8 mouse cellular contexts compared by ENCODE assay signal in genomic region chr17:32166687-32167086, GRCm38 (mm10). TPM values are rescaled to one million over a fixed set of nuclear protein-coding genes. Genes with fewer than 3 reads are reported as not detected.
A peak's percentile ranks its signal among the peaks of the same experiment; 100 is the strongest.
DNase-seq lines count a peak whose midpoint lies in the region; ATAC-seq and TF ChIP-seq lines count a peak whose summit lies in the region.

Gene Notch3 (minus strand): TSS chr17:32166852.

- H3K4me1 ChIP-seq in intestine, embryonic 14.5 days (replicated peaks; ENCODE audit: control insufficient read depth, insufficient read depth, low read length), result peaks cover 31% of the 10 kb centered on the region
- no peaks in the 10 kb centered on the region for H3K4me1 ChIP-seq in lung, adult 2 months (ENCODE audit: control insufficient read depth, insufficient read depth, low read length)

- intact Hi-C loops in gastrocnemius, postnatal 36 days (cut with DNase I), result loop anchor here (10.0 kb wide), 1 partner anchor 328 kb away; no protein-coding TSS in a partner anchor

- TF ChIP-seq CTCF in lung, adult 2 months (IDR thresholded peaks at IDR 0.05; ENCODE audit: insufficient read depth, low read length), result no peak

- no peaks in the 10 kb centered on the region for H3K27me3 ChIP-seq in intestine, embryonic 14.5 days (replicated peaks; ENCODE audit: control insufficient read depth, insufficient read depth, low read length)

- H3K36me3 ChIP-seq in intestine, embryonic 14.5 days (ENCODE audit: control insufficient read depth, insufficient read depth, low read length), result no peaks in the 10 kb centered on the region

- ATAC-seq in intestine, embryonic 14.5 days (replicated peaks; ENCODE audit: low FRiP score, low TSS enrichment, low read depth), result peak; percentile 67

- peak within 1 kb of the TSS; percentile 78 for H3K4me2 ChIP-seq in intestine, embryonic 14.5 days (ENCODE audit: low read length)

- peak; percentile 17; the same call in 1 of the 2 replicates for TF ChIP-seq POLR2A in lung, adult 2 months (IDR thresholded peaks at IDR 0.05; ENCODE audit: borderline replicate concordance, extremely low read depth, low read depth, low read length)

- H3K27ac ChIP-seq in intestine, embryonic 14.5 days (ENCODE audit: low read depth), result peak within 1 kb of the TSS; percentile 87

- no peaks in the 10 kb centered on the region for H3K9me3 ChIP-seq in intestine, embryonic 14.5 days (ENCODE audit: control insufficient read depth, low read length)

- under 1% methylated on average over 23 of the region's 39 CpGs for WGBS in intestine, embryonic 14.5 days
- WGBS in lung, adult 2 months, result 2% methylated on average over 38 of the region's 39 CpGs

- H3K9ac ChIP-seq in intestine, embryonic 14.5 days (ENCODE audit: low read length), result peak within 1 kb of the TSS; percentile 64

- peak within 1 kb of the TSS; percentile 71 for H3K4me3 ChIP-seq in intestine, embryonic 14.5 days (ENCODE audit: low read depth, low read length)
- H3K4me3 ChIP-seq in lung, adult 2 months (replicated peaks; ENCODE audit: extremely low read depth, low read depth, low read length), result peak within 1 kb of the TSS; percentile 49

- peak; percentile 57 to 73 for DNase-seq in cerebellum, postnatal 10 days
- no peak for DNase-seq in cerebellum, adult 9-10 months
- peak; percentile 58 for DNase-seq in adrenal gland, postnatal 25 days
- DNase-seq in gastrocnemius, postnatal 36 days, result peak in 1 of 2 experiments; percentile 47
- DNase-seq in intestine, embryonic 14.5 days (ENCODE audit: low spot score), result peak; percentile 84
- DNase-seq in lung, adult 2 months, result peak; percentile 48
- DNase-seq in retina, postnatal 1 day, result peak; percentile 79
- no peak for DNase-seq in spleen, postnatal 4 days (ENCODE audit: low spot score in 2 of 2)

RNA-seq across cellular contexts. Expression of gene Notch3, which starts in this region (rescaled TPM):
- 11.3 and 11.8 TPM in 2 replicates for total RNA-seq in adrenal gland, postnatal 25 days (2021)
- total RNA-seq in gastrocnemius, postnatal 36 days (2021), result 10 to 100 TPM; 11.0 to 13.3 TPM
- 13.3 and 13.8 TPM in 2 replicates for polyA plus RNA-seq in intestine, embryonic 14.5 days (2014; fragmentation: Nextera tagmentation; extraction: Ambion mirVana)
- 98.6 and 107 TPM in 2 replicates for polyA plus RNA-seq in lung, adult 2 months (2012; rRNA removed)

Comparison
In these comparisons a context has a peak if more than half of its experiments do, and no peak if none do; other contexts are left out.
1. DNase-seq: peak in cerebellum, postnatal 10 days (2 of 2), adrenal gland, postnatal 25 days (single experiment), intestine, embryonic 14.5 days (single experiment), lung, adult 2 months (single experiment) and retina, postnatal 1 day (single experiment); none in cerebellum, adult 9-10 months (single experiment) and spleen, postnatal 4 days (0 of 2).